Mouse (Mus musculus) activated CD4-positive, CD25-positive, alpha-beta regulatory T cell, adult 9 weeks (primary cell): Measurements from ENCODE around the gene Cyp3a44. TPM values are rescaled to one million over a fixed set of nuclear protein-coding genes. Genes with fewer than 3 reads are reported as not detected.

Experiments
- polyA plus RNA-seq: library from polyadenylated mRNA; unstranded; fragments of 100-300 nt; shearing (Covaris generic); gene quantifications from one replicate; pipeline ENCODE4 v1.2.1, GENCODE M21; 2017

Cyp3a44 gene
- not detected for polyA plus RNA-seq

DNA sequence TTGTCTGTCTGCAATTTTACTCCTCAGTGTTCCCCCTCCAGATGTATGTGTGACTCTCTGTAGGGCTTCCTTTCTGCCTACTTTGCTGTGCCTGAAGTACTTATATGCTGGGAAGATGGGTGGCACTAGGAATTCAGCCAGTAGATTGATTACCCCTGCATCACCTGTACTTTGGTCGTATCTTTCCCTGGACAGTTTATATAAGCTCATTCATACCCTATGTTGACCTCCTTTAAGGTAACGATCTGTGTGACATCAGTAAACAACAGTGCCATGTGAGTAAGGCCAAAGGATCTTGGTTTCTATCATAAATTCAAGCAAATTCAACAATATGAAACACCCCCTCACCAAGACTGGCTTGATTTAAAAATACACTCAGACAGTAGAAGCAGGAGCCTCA lies at the start of gene Cyp3a44:
Gene Cyp3a44, minus strand, starts transcription at position 79 of the 400 bp plus-strand sequence.

Other genes with a start within 250 kb of the Cyp3a44 start
- gene Cyp3a41b, start 221.1 kb downstream of the Cyp3a44 start, polyA plus RNA-seq = not detected
- not detected for gene Cyp3a41a, start 85.7 kb downstream of the Cyp3a44 start, polyA plus RNA-seq
- not detected for gene Cyp3a11, start 74.1 kb upstream of the Cyp3a44 start, polyA plus RNA-seq
- gene Cyp3a25, start 203.7 kb upstream of the Cyp3a44 start, polyA plus RNA-seq = not detected